Mouse (Mus musculus) midbrain, postnatal 0 days (tissue): ENCODE measurements at regions not wholly inside any gene's neighbourhood (a gene's known extent, or its start where the extent isn't known, plus 50 kb on each side); places are given as distances from the start of the nearest gene placed in this dataset.

Experiments used
- ATAC-seq: fragments of 200-750 bp; cut with Nextera tagmentation; 2 replicates; pipeline ENCODE4 v1.8.0; 2017; ENCODE audit warnings: moderate number of reproducible peaks, mild to moderate bottlenecking, moderate TSS enrichment, moderate library complexity; ENCODE audit not compliant: low FRiP score
- DNase-seq: peaks from one replicate; pipeline ENCODE4 v3.0.0-alpha.2; 2015; ENCODE audit warnings: low spot score
- H3K27ac ChIP-seq: fragments of 300-500 bp; sonication (generic); 2 replicates; pipeline ENCODE4 v1.5.1; 2014; ENCODE audit warnings: low read depth, mild to moderate bottlenecking, low read length, mixed read lengths
- H3K27me3 ChIP-seq: fragments of 300-500 bp; sonication (generic); 2 replicates; pipeline ENCODE4 v1.6.1; 2014; ENCODE audit warnings: low read length, control low read depth, mixed read lengths; ENCODE audit not compliant: insufficient read depth
- H3K36me3 ChIP-seq: fragments of 300-500 bp; sonication (generic); 2 replicates; pipeline ENCODE4 v1.6.1; 2014; ENCODE audit warnings: low read length, control low read depth, mixed read lengths; ENCODE audit not compliant: insufficient read depth
- H3K4me1 ChIP-seq: fragments of 300-500 bp; sonication (generic); 2 replicates; pipeline ENCODE4 v1.6.1; 2014; ENCODE audit warnings: mild to moderate bottlenecking, control low read depth, antibody characterized with exemption, low read length, mixed read lengths; ENCODE audit not compliant: insufficient read depth
- H3K4me2 ChIP-seq: fragments of 300-500 bp; sonication (generic); 2 replicates; pipeline ENCODE4 v1.6.1; 2014; ENCODE audit warnings: low read depth, mild to moderate bottlenecking, low read length, mixed read lengths; ENCODE audit not compliant: poor library complexity, severe bottlenecking
- H3K4me3 ChIP-seq: fragments of 300-500 bp; sonication (generic); 2 replicates; pipeline ENCODE4 v1.5.1; 2014; ENCODE audit warnings: low read depth, mild to moderate bottlenecking, low read length, moderate library complexity
- H3K9ac ChIP-seq: fragments of 300-500 bp; sonication (generic); replicated peaks from 2 replicates; pipeline ENCODE4 v1.6.1; 2014; ENCODE audit warnings: mild to moderate bottlenecking, low read length, moderate library complexity, mixed read lengths; ENCODE audit not compliant: poor library complexity, severe bottlenecking
- H3K9me3 ChIP-seq: fragments of 300-500 bp; sonication (generic); 2 replicates; pipeline ENCODE4 v1.6.1; 2016; ENCODE audit warnings: low read length, control low read depth
- CTCF ChIP-seq: IDR thresholded peaks from 2 replicates; pipeline ENCODE4 v1.5.1; 2016; ENCODE audit warnings: antibody characterized with exemption, mild to moderate bottlenecking
- WGBS: fragments of 180-500 bp; shearing (Covaris S2); extraction: QIAGEN DNeasy Blood & Tissue Kit; methylation state at CpG from one replicate; pipeline ENCODE4 v1.1.7; 2014; 5-methylcytosine and 5-hydroxymethylcytosine counted together

DNA sequence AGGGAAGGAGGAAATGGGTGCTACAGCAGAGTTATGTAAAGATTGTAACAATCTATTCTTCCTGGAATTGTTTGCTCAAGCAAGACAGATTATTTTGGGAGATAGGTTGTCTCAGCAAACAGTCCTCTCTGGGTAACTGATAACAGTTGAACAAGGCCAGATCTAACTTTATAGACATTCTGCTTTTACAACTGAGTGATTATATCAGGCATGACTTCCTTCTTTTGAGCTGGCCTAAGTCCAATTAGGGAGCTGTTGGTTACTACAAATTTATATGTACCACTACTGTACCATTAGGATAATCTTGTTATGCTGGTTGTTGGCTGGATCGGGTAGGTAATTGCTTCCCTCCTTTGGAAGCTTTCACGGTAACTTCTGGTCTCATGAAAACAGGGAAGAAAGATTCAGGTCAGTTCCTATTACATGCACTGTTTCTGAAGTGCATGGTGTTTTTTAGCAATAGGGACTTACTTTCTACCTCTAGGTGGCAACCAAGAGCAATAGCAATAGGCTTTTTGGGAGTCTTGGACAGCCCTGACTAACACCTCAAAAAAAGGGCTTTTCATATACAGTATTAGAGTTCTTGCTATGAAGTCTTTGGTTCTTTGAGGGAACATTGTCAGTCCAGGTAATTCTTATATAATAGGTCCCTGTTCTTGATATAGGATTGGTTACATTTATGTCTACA, 363.9 kb upstream of the Slc5a7 start:
- 37% methylated on average over 2 of the region's 2 CpGs for WGBS
- H3K4me1 ChIP-seq = no peaks in the 10 kb centered on the region
- DNase-seq = no peak

GRCm38 (mm10) chr17:54656553-54656952, 357.7 kb upstream of the Slc5a7 start:
- Histone ChIP-seq H3K4me2 (no peak overlapping the region), H3K9ac (no peak overlapping the region), H3K36me3 (no peaks in the 10 kb centered on the region), H3K4me3 (no peak overlapping the region), H3K4me1 (no peaks in the 10 kb centered on the region), H3K27me3 (no peaks in the 10 kb centered on the region), H3K9me3 (no peaks in the 10 kb centered on the region), H3K27ac (no peak overlapping the region)
- ATAC-seq (no peak), DNase-seq (no peak)
- no peak for TF ChIP-seq CTCF

More for the DNA sequence above, 363.9 kb upstream of the Slc5a7 start:
- ATAC-seq = no peak
- Histone ChIP-seq H3K4me2 (no peak overlapping the region), H3K9me3 (no peaks in the 10 kb centered on the region), H3K27me3 (no peaks in the 10 kb centered on the region), H3K4me3 (no peak overlapping the region), H3K27ac (no peak overlapping the region), H3K9ac (no peak overlapping the region), H3K36me3 (no peaks in the 10 kb centered on the region)
- TF ChIP-seq CTCF = peak; percentile 73
